Mouse (Mus musculus) layer of hippocampus, postnatal 36 days (tissue): ENCODE measurements around the gene Cpsf4. TPM values are rescaled to one million over a fixed set of nuclear protein-coding genes. Genes with fewer than 3 reads are reported as not detected.
"Not testable (repeated sequence)": the region's sequence is repeated elsewhere in the genome, so short reads cannot be mapped to it uniquely, and the experiment has no call there.

Source experiments
- DNase-seq, 2 experiments: peaks; one replicate each; pipeline ENCODE4 v3.0.0; 2022
- total RNA-seq, 2 experiments: library from RNA; stranded (reverse); gene quantifications; 2 replicates each; pipeline ENCODE4 v1.2.3; 2021

The Cpsf4 gene
- 10 to 100 TPM; 23.0 to 23.4 TPM for total RNA-seq

DNA sequence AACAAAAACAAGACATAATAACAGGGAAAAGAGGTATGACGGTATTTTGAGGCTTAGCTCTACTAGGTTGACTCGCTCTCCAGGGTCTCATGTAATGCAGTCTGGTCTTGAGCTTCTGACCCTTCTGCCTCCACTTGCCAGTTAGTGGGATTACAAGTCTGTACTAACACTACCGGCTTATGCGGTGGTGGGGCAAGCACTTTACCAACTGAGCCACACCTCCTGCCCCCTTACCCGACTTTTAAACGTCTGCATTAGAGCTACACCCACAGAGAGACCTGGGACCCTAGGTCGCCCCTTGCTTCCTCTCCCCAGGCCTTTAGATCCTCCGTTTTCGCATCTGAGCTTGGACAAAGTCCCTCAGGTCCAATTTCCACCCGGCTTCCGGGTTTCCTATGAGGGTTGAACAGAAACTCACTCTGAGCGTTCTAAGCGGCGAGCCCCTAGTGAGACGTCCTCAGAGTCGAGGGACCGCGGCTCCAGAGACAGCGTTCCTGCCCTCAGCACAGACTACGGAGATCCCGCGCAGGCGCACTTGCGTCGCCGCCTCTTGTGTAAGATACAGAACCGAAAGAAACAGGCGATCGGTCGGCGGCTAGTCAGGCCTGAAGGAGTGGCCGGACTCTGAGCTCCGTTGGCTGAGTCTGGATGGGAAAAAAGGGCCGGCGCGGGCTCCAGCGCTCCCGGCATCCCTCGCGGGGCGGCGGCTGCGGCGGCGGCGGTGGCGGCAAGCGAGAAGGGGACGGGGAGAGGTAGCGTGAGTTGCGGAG, at the start of gene Cpsf4, which contains the start of gene Ptcd1:
TSS of gene Cpsf4 (plus strand) at position 678 of the 770 bp plus-strand sequence.
TSS of gene Ptcd1 (minus strand) at position 573 of the 770 bp plus-strand sequence.
- peak; percentile 98 to 99 for DNase-seq

GRCm38 (mm10) chr5:145118005-145118404, 49.0 kb upstream of the Cpsf4 start:
- no peak for DNase-seq

DNA sequence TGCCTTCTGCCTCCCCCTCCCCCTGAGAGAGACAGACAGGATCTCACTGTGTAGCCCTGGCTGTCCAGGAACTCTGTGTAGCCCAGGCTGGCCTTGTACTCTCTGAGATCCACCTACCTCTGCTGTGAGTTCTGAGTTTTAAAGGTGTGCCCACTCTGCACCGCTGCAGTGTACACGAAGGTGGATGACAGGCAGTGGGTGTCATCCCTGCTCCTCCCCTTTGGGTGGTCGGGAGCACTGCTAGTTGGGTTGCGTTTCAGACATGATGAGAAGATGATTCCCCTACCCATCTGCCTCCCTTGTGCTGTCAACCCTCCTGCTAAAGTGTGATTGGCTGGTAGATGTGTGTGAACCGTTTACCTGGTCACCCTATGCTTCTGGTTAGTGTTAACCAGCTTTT, 48.6 kb upstream of the Cpsf4 start:
- DNase-seq = no peak

- no peak for DNase-seq
These were observed 47.6 kb upstream of the Cpsf4 start for GRCm38 (mm10) chr5:145119385-145119784.

DNA sequence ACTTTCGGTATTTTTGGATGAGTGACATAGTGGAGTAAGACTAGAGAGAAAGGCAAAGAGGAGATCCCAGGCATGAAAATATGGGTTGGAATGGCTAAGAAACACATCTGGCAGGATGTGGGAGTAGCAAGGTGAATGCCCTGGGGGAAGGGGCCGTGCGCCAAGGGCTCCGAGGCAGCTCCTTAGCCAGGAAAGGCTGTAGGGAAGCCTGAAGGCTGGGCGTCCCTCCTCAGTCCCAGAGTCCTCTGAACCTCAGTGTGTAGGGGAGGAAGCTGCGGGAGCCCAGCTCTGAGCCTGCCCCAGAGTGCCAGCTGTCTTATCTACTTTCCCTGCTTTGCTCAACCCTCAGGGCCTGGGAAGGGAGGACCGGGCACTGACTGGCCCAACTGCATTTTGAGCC, 46.1 kb upstream of the Cpsf4 start:
- DNase-seq = no peak

- no peak for DNase-seq
These were observed 43.6 kb upstream of the Cpsf4 start for GRCm38 (mm10) chr5:145123396-145123795.

- DNase-seq = no peak
These were observed 40.4 kb upstream of the Cpsf4 start for GRCm38 (mm10) chr5:145126580-145126979.

DNA sequence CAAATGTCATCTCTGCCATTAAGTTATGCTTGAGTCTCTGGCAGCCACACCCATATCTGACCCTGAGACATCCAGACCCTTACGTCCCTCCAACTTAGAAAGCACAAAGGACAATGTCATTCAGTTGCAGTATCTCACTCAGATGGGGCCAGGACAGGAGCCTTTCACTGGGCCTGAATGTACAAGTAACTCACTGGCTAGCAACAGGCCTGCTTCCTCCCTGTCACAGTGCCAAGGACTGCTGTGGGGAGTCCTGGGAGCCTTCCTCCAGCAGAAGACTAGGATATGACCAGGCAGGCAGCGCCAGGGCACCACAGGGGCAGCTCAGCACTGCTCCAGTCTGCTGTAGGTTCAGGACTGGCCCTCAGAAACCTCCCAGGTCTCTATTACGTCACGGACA, 37.9 kb upstream of the Cpsf4 start:
- no peak for DNase-seq

GRCm38 (mm10) chr5:145129773-145130172, 37.2 kb upstream of the Cpsf4 start:
- not testable (repeated sequence) for DNase-seq

DNA sequence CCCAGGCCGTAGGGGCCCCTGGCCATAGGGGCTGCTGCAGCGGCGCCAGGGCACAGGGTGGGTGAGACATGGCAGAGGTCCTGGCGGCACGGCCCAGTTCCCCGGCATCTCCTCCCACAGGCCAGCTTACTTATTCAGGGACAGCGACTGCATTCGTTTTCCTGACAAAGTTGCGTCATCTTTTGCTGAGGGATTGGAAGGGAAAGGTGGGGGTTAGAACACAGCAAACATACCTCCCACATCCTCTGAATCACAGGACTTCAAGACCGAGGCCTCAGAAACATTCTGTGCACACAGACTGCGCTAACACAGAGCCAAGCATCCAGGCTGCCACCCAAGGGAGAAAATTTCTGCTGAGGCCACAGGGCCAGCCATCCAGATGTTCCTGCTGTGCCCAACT, 36.8 kb upstream of the Cpsf4 start:
- peak; percentile 54 to 65 for DNase-seq

DNA sequence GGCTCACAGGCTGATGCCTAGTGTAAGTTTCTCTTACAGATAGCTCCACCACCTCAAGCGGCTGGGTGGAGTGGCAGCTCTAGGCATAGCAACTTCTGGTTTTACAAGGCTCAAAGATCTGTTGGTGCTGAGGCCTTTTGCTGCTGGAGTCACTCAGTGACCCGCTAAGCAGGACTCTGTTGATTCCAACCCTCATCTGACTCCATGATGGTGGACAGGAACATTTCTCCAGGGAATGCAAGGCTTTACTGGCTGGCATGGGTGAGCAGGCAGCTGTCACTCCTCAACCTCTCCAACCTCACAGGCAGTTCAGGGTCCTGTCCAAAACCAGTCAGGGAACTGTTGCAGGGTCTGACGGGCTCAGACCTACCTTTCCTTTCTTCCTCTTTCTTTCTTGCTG, 36.0 kb upstream of the Cpsf4 start:
- DNase-seq = no peak

GRCm38 (mm10) chr5:145133275-145133674, 33.7 kb upstream of the Cpsf4 start:
- not testable (repeated sequence) for DNase-seq

GRCm38 (mm10) chr5:145138836-145139235, 28.2 kb upstream of the Cpsf4 start:
- DNase-seq = no peak

GRCm38 (mm10) chr5:145139571-145140519, 27.2 kb upstream of the Cpsf4 start, which contains the start of the genes Pdap1 and Bud31:
Gene Pdap1, minus strand, starts transcription at chr5:145140238.
Gene Bud31, plus strand, starts transcription at chr5:145140362.
- DNase-seq = peak; percentile 95 to 96

GRCm38 (mm10) chr5:145140611-145141010, 26.4 kb upstream of the Cpsf4 start:
- no peak for DNase-seq

DNA sequence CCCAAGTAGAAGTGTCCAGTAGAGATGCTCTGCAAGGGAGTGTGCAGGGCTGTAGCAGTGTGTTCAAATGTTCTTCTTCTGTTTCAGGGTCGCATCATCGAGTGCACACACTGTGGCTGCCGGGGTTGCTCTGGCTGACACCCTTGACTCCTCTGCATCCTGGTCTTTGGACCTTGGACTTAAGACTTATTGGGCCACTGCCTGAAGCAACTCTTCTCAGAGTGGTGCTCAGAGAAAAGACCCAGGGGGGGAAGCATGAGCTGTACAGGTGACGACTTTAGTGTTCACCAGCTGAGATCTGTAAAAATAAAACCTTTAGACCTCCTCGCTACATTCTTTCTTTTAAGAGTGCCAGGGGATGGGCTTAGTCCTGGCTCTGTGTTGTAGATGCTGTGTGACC, 19.3 kb upstream of the Cpsf4 start:
- no peak for DNase-seq

DNA sequence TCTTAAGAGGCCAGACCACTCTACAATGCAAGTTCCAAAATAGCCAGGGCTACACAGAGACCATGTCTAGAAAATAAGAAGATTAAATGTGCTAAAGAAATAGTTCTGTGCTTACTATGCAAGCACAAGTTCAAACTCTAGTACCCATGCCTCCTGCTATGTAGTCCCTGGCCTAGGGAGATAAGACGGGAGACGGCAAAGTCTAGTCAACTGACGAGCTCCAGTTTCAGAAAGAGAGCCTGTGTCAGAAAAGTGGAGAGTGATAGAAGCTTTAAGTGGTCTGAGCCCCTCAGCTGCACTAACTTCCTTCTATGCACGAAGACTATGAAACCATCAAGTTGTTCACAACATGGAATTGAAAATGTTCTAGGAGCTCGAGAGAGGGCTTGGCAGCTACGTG, 17.7 kb upstream of the Cpsf4 start:
- no peak for DNase-seq

- no peak for DNase-seq
These were observed 14.3 kb upstream of the Cpsf4 start for GRCm38 (mm10) chr5:145152690-145153089.

DNA sequence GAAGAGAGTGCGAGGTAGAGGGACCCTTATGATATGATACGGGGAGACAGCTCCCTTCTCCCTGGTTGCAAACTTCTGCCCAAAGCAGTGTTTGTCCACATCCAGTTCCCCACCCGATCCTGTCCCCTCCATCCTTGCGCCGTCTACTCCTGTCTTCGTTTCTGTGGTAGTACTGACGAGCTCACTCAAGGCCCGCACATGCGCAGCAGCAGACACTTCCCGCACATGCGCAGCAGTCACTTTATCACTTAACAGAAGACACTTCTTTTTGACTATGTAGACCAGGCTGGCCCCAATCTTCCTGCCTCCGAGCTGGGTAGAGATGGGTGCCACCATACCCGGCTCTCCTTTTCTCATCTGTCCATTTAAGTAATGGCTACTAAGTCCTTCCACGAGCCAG, 5.7 kb upstream of the Cpsf4 start:
- DNase-seq = no peak

GRCm38 (mm10) chr5:145164710-145165109, 2.3 kb upstream of the Cpsf4 start:
- DNase-seq = no peak

DNA sequence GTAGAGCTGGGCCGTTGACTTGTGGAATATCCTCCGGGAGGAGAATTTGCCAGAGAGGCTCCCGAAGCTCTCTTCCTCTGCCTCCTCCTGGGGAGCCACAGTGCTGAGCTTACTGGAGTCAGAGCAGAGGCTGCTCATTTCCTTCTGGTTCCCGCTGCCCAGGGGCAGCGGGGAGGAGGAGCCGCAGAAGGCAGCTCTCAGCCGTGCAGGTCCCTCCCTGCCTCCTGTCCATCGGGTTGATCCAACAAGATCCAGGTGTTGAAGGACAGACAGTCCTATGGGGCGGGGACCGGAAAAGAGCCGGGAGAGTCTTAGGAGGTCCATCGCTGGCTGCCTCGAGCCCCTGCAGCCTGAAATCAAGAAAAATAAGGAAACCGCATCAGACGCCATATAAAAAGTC, 1.8 kb upstream of the Cpsf4 start:
- no peak for DNase-seq

DNA sequence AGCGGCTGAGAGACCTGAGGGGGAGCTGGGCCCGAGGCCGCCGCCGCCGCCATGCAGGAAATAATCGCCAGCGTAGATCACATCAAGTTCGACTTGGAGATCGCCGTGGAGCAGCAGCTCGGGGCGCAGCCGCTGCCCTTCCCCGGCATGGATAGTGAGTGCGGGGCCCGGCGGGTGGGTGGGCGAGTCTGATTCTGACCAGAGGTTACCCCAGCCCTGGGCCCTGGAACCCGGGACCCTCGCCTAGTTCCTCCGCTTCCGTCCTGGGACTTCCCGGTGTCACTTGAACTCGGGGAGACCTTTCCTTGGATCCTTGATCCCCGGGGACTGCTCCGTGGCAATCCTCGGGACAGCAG, 271 bp downstream of the Cpsf4 start:
- no peak for DNase-seq

GRCm38 (mm10) chr5:145178461-145178980, 11.5 kb downstream of the Cpsf4 start:
- no peak for DNase-seq
